Mouse (Mus musculus) B cell, adult 2 months (primary cell): ENCODE data around the gene Plxnb2.

Experiments used
- DNase-seq, 2 experiments: peaks; one replicate each; pipeline ENCODE4 v3.0.0; 2022

Gene Plxnb2

GRCm38 (mm10) chr15:89148496-89149270, 31.9 kb downstream of the Plxnb2 start:
- no peak for DNase-seq

- DNase-seq, result peak in 1 of 2 experiments; percentile 24
Observed at GRCm38 (mm10) chr15:89147895-89148294, 32.7 kb downstream of the Plxnb2 start.

DNA sequence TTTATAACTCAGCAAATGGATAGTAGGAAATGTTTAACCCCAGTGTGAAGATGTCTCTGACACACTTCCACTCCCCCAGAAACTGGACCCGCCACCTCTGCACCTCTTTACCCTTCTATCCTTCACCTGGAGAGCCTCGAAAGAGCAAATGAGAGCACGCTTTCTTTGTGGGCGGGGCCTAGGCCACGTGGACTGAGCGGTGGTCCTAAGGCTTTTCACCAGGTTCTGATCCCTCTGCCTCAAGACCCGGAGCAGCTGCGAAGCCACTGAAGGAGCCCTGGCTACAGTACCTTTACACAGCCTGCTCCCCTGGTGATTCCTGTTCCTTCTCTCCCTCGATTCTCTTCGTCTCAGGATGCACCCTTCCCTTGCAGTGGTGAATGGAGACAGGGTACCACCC, 33.1 kb downstream of the Plxnb2 start:
- DNase-seq, result no peak

- peak; percentile 85 to 89 for DNase-seq
Observed at GRCm38 (mm10) chr15:89147024-89147423, 33.6 kb downstream of the Plxnb2 start.

GRCm38 (mm10) chr15:89146537-89146936, 34.1 kb downstream of the Plxnb2 start:
- peak; percentile 80 to 81 for DNase-seq

- DNase-seq, result no peak
Observed at GRCm38 (mm10) chr15:89145813-89146350, 34.7 kb downstream of the Plxnb2 start.

GRCm38 (mm10) chr15:89144965-89145364, 35.6 kb downstream of the Plxnb2 start:
- no peak for DNase-seq

- DNase-seq, result no peak
Observed at GRCm38 (mm10) chr15:89143134-89143533, 37.5 kb downstream of the Plxnb2 start.

DNA sequence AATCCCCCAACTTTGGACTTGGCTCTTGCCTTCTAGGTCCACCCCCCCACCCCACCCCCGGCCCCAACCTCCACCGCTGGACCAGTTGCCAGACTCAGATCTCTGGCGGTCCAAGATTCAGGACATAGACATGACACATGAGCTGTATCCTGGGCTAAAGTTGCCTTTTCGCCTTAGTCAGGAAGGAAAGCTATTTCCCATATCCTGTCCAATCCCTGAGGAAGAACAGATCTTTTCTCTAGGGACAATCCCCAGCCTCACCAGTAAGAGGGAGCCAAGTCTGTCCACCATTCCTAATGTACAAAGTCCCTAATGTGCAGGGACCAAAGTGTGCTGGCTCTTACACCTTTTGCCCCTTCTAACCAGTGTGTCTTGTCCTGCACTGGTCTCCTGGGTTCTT, 38.7 kb downstream of the Plxnb2 start:
- no peak for DNase-seq

DNA sequence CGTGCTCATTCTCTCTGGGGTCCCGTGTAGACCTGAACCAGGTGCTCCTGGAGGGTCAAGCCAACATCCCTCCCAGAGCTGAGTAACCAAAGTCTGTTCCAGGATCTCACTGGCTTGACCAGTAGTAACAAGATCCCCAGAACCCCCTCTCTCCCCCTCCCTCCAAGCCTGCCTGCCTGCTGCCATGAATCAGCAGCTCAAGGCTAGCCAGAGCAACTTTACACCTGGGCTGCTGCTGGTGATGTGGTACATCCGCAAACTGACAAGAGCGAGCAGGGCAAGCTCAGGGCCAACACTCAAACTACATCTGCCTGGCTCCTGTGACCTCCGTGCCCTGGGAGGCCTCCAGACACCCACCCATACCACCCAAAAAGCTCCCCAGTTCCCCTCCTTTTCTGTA, 39.1 kb downstream of the Plxnb2 start:
- DNase-seq, result no peak

- no peak for DNase-seq
Observed at GRCm38 (mm10) chr15:89140659-89141252, 39.8 kb downstream of the Plxnb2 start, which contains the start of gene Mapk12. Gene Mapk12 (minus strand): TSS chr15:89140703.

DNA sequence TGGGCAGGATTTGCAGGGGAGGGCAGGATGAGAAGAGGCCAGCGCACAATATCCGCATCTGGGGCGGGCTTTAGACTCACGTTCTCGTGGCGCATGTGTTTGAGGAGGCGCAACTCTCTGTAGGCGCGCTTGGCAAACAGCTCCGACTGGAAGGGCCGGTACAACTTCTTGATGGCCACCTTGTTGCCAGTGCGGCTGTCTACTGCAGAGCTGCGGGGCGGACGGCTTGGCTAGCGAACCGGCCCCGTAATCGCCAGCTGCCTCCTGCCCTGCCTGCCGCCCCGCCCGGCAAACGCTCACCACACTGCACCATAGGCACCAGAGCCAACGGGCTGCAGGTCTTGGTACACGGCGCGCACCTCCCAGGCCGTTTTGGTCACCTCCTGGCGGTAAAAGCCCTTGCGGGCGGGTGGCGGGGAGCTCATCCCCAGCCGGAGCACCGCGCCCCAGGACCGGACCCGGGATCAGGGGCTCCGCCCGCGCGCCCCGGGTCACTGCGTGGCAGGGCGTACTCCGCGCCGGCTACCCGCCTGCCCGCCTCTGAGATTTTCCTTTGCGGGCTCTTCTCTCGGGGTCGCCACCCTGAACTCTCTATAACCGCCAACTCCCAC, 40.4 kb downstream of the Plxnb2 start:
- peak; percentile 42 to 48 for DNase-seq

- no peak for DNase-seq
Observed at GRCm38 (mm10) chr15:89138531-89138930, 42.1 kb downstream of the Plxnb2 start.

DNA sequence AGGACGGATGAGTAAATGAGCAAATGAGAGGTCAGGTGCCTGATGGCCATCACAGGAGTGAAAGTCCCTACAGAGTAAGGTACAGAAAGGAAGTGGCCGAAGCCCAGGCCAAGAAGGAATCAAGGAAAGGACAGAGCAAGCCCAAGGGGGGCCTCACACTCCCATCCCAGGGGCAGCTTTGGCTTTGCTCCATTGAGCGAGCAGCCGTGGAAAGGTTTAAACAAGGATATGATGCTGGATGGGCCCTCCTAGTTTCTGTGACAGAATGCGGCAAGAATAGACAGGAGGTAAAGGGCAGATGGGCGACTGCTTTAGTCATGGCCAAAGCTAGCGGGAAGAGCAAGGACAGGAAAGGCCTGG, 42.6 kb downstream of the Plxnb2 start:
- DNase-seq, result no peak

DNA sequence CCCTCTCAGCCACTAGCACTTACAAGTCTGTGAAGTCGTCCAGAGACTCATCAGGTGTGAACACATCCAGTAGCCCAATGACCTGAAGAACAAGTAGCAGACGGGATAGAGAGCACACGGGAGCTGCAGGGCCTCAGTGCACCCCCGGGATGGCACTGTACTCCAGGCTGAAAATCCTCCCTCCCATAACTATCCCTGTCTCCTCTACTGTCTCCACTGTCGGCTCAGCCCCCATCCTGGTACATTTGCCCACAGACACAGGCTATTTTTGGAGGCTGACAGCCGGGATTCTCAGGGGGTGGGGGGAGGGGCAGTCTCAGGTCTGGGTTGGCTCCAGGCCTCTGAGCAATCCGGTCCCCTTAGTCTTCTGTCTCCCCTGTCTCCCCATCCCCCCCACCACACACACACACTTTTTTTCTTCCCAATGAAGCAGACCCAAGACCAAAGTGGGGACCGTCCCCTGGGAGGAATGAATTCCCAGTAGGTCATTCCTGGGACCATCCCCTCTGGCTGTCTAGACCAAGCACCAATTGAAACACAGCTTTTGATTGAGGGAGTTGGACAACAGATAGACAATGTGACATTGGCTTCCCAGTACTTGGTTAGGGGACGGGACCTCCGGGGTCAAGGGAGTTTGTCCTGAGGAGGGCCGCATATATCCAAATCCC, 43.1 kb downstream of the Plxnb2 start:
- no peak for DNase-seq

GRCm38 (mm10) chr15:89136461-89137155, 44.0 kb downstream of the Plxnb2 start:
- DNase-seq, result no peak

DNA sequence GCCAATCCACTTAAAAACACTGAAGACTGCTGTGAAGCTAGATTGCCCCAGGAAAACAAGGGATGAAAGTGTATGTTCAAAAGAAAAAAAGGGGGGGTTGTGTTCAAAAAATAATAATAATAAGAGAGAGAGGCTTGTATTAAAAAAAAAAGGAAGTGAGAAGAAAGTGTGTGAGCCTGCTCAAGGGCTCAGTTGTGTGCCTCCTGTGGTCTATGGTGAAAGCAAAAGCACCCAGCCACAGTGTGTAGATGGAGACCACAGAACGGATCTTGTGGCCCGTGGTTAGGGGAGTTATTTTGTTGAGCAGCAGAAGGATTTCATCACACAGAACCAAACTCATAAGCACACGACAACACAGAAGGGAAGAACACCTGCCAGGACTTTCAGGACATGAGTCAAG, 49.3 kb downstream of the Plxnb2 start:
- peak; percentile 85 to 90 for DNase-seq

GRCm38 (mm10) chr15:89130245-89130644, 50.3 kb downstream of the Plxnb2 start:
- DNase-seq, result no peak

- DNase-seq, result peak; percentile 90 to 91
Observed at GRCm38 (mm10) chr15:89128382-89129350, 51.9 kb downstream of the Plxnb2 start, which contains the start of gene Hdac10. Gene Hdac10 (minus strand): TSS chr15:89128700.

DNA sequence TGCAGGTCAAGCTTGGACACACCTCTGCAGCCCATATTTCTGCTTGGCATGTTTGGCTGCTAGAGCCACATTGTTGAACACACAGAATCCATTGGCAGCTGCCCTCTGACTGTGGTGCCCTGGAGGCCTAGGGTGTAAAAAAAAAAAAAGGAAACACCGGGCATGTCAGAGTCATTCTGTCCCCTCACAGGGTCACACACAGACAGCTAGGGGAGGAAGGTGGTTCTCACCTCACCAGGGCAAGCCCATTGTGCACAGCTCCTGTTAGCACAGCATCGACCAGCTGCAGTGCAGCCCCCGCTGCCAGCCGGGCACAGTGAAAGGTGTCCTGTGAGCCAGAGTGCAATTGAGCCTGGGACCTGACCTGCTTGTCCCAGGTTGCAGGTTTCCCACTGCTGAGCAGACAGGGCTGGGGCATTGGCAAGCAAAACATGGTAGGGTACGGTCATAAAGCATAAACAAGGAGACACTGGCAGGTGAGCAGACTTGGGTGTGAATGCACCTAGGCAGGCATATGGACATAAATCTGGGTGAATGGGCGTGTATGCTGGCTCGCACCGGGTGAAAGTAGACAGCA, 53.1 kb downstream of the Plxnb2 start:
- no peak for DNase-seq

GRCm38 (mm10) chr15:89126622-89127021, 54.0 kb downstream of the Plxnb2 start:
- no peak for DNase-seq
